Mouse (Mus musculus) forebrain, embryonic 10.5 days (tissue): ENCODE measurements around the gene Efnb2. TPM values are rescaled to one million over a fixed set of nuclear protein-coding genes. Genes with fewer than 3 reads are reported as not detected.

Experiments used
- DNase-seq: peaks from one replicate; pipeline ENCODE4 v3.0.0-alpha.2; 2017; ENCODE audit warnings: low spot score; ENCODE audit errors: extremely low spot score
- H3K27ac ChIP-seq: fragments of 300-500 bp; sonication (generic); 2 replicates; pipeline ENCODE4 v1.5.1; 2016; ENCODE audit warnings: mild to moderate bottlenecking
- H3K27me3 ChIP-seq: fragments of 300-500 bp; sonication (generic); 2 replicates; pipeline ENCODE4 v1.6.1; 2016; ENCODE audit warnings: mild to moderate bottlenecking; ENCODE audit not compliant: poor library complexity, severe bottlenecking
- H3K36me3 ChIP-seq: fragments of 300-500 bp; sonication (generic); replicated peaks from 2 replicates; pipeline ENCODE4 v1.6.1; 2016; ENCODE audit warnings: mild to moderate bottlenecking, moderate library complexity
- H3K4me1 ChIP-seq: fragments of 300-500 bp; sonication (generic); 2 replicates; pipeline ENCODE4 v1.6.1; 2016
- H3K4me3 ChIP-seq: fragments of 300-500 bp; sonication (generic); 2 replicates; pipeline ENCODE4 v1.5.1; 2016; ENCODE audit warnings: mild to moderate bottlenecking, moderate library complexity
- H3K9me3 ChIP-seq: fragments of 300-500 bp; sonication (generic); 2 replicates; pipeline ENCODE4 v1.6.1; 2016; ENCODE audit warnings: mild to moderate bottlenecking, moderate library complexity
- WGBS: fragments of 180-500 bp; shearing (Covaris S2); methylation state at CpG from one replicate; pipeline ENCODE4 v1.1.7; 2016; 5-methylcytosine and 5-hydroxymethylcytosine counted together
- polyA plus RNA-seq: library from polyadenylated mRNA; unstranded; fragments of >200 nt; fragmentation: Nextera tagmentation; extraction: Ambion mirVana; gene quantifications from 2 replicates; pipeline ENCODE4 v1.2.1, GENCODE M21; 2016

Efnb2 gene
- polyA plus RNA-seq, 1 experiment from 2014 or later = 28.7 TPM

DNA sequence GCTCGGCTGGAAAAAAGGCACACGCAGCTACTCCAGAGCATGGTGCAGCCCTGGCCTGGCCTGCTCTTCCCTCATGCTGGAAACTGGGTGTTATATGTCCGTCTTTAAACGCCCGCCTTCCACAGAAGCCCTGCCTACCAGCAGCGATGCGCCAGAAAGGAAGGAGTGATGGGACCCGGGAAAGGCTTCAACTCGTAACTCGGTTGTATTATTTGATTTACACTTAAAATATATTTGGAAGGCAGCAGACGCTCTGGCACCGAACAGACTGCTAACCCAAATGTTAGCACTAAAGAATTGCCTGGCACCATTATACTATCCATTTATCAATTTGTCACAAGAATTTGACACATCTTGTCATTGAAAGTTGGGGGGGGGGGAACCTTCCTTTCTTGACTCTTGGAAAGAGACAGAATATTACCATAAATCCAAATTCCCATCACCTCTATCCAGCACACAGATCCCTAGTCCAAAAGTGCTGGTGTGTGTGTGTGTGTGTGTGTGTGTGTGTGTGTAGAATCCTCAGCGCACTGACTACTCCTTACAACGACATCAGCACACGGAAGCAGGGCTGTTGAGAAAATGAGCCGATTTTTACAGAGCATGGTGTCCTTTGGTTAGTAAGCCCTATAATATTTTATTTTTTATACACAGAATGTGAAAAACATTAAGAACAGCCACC lies 39.7 kb downstream of the Efnb2 start:
- 0 out of 2 replicates have a peak, but pooled peaks cover 12% of the 10 kb centered on the region for H3K27me3 ChIP-seq
- peaks cover 55% of the 10 kb centered on the region for H3K4me1 ChIP-seq
- no peak overlapping the region for H3K27ac ChIP-seq
- H3K36me3 ChIP-seq = peaks cover 89% of the 10 kb centered on the region
- no peaks in the 10 kb centered on the region for H3K9me3 ChIP-seq
- H3K4me3 ChIP-seq = no peak overlapping the region
- 91% methylated on average over 16 of the region's 16 CpGs for WGBS
- DNase-seq = no peak

DNA sequence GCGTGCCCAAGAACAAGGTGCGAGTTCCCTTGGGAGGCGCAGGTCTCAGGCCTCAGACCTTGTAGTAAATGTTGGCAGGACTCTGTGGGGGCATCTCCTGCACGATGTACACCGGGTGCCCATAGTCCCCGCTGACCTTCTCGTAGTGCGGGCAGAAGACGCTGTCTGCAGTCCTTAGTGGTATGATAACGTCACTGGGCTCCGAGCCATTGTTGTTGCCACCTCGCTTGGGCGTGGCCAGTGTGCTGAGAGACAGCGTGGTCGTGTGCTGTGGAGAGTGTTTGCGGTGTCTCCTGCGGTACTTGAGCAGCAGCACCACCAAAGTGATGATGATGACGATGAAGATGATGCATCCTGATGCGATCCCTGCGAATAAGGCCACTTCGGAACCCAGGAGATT lies 40.5 kb downstream of the Efnb2 start:
- WGBS = 89% methylated on average over 21 of the region's 21 CpGs
- DNase-seq = no peak
- Histone ChIP-seq H3K27me3 (0 out of 2 replicates have a peak, but pooled peaks cover 12% of the 10 kb centered on the region), H3K4me1 (peaks cover 54% of the 10 kb centered on the region), H3K27ac (peak overlapping the region; percentile 67), H3K36me3 (peaks cover 83% of the 10 kb centered on the region), H3K4me3 (no peak overlapping the region), H3K9me3 (no peaks in the 10 kb centered on the region)

DNA sequence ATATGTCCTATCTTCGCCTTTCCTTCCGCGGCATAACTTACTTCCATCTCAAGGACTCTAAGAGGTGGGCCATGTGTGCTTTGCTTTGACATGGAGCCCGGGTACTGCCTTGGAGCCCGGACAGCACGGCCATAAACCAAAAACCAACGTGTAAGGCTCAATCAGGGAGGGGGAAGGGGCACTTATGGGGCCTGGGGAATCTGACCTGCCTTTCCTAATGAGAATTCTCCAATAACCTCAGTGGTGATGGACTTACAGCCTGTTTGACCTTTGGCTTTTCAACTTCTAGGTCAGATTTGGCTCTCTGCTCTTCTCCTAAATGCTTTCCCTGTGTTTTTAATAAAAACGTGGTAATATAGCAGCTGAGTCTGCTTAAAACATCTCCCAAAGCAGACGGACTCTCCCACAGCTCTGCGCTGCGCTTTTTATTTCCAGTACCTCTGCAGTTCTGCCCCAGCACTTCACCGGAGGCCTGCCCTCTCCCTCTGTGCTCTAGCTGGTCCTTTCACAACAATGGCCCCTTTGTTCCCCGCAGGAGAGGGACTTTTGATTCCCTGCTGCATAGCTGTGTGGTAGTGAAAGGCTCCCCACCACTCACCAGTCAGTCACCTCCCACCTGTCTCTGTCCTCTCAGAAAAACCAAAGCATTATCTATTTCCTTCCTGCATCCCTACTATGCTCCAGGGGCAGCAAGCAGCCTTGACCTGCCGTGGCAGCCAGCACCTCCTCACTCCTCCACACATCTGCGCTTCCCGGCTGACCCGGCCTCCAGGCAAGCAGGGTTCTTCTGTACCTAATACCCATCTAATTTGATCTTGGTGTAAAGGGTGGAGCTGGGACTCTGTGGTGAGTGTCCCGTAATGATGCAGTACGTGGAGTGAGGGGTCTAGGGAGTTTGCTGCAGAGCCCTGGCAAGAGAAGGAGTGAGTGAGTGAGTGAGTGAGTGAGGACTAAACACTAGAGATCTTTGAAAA lies 41.5 kb downstream of the Efnb2 start:
- 0 out of 2 replicates have a peak, but pooled peaks cover 12% of the 10 kb centered on the region for H3K27me3 ChIP-seq

DNA sequence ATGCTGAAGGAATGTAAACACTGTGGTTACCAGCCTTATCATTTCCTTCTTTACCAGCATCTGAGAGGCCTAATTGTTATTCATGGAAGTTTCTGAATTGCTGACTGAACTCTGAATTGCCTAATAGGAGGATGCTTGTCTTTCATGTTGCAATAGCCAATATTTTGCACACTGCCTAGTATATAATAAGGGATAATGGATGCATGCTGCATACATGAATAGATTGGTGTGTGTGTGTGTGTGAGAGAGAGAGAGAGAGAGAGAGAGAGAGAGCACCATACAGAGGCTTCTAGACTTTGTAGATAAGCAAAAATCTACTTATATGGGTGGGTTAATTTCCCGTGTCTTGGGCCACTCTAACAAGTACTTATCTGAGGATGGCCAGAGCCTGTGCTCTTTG lies 47.2 kb downstream of the Efnb2 start:
- no peak for DNase-seq
- H3K27me3 ChIP-seq = peaks cover 21% of the 10 kb centered on the region
- H3K9me3 ChIP-seq = no peaks in the 10 kb centered on the region
- H3K27ac ChIP-seq = no peak overlapping the region
- peaks cover 30% of the 10 kb centered on the region for H3K4me1 ChIP-seq
- H3K4me3 ChIP-seq = no peak overlapping the region
- H3K36me3 ChIP-seq = peaks cover 25% of the 10 kb centered on the region
- 90% methylated on average over 1 of the region's 1 CpGs for WGBS

More for the DNA sequence above, 41.5 kb downstream of the Efnb2 start:
- peak overlapping the region; percentile 67 for H3K27ac ChIP-seq
- DNase-seq = peak; percentile 50
- WGBS = 32% methylated on average over 19 of the region's 19 CpGs
- H3K9me3 ChIP-seq = no peaks in the 10 kb centered on the region
- no peak overlapping the region; the same call in 1 of the 2 replicates for H3K4me3 ChIP-seq
- peaks cover 45% of the 10 kb centered on the region for H3K4me1 ChIP-seq
- H3K36me3 ChIP-seq = peaks cover 80% of the 10 kb centered on the region

GRCm38 (mm10) chr8:8611928-8612327 lies 49.1 kb downstream of the Efnb2 start:
- no peaks in the 10 kb centered on the region for H3K9me3 ChIP-seq
- peaks cover 27% of the 10 kb centered on the region for H3K4me1 ChIP-seq
- WGBS = 79% methylated on average over 4 of the region's 4 CpGs
- no peak overlapping the region for H3K4me3 ChIP-seq
- no peak overlapping the region for H3K27ac ChIP-seq
- DNase-seq = no peak
- H3K27me3 ChIP-seq = peaks cover 21% of the 10 kb centered on the region
- peaks cover 6% of the 10 kb centered on the region for H3K36me3 ChIP-seq

DNA sequence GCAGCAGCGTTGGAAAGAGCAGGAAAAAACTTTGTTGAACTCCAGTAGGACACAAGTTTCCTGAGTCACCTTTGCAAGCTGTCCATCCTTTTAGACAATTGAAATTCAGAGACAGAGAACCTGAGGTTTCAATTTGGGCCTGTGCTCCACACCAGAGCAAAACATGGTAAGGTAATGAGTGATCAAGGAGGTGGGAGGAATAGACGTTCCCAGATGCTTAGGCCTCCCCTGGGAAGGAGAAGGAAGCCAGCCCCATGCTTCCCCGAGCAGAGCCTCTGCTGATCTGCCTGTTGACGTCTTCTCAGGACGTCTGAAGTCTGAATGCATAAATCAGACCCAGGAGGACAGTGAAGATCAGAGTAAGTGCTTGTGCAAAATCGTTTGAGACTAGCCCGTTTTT lies 51.3 kb downstream of the Efnb2 start:
- 19% methylated on average over 7 of the region's 7 CpGs for WGBS

GRCm38 (mm10) chr8:8609141-8609540 lies 51.9 kb downstream of the Efnb2 start:
- H3K36me3 ChIP-seq = no peaks in the 10 kb centered on the region
- no peak overlapping the region for H3K4me3 ChIP-seq
- H3K27me3 ChIP-seq = peaks cover 25% of the 10 kb centered on the region
- H3K4me1 ChIP-seq = peaks cover 20% of the 10 kb centered on the region
- H3K27ac ChIP-seq = 0 out of 2 replicates have a peak overlapping the region, but pooled peaks have one; percentile 32
- 10% methylated on average over 5 of the region's 5 CpGs for WGBS
- no peaks in the 10 kb centered on the region for H3K9me3 ChIP-seq
- DNase-seq = no peak

More for the DNA sequence above, 51.3 kb downstream of the Efnb2 start:
- H3K4me1 ChIP-seq = peaks cover 22% of the 10 kb centered on the region
- no peaks in the 10 kb centered on the region for H3K9me3 ChIP-seq
- no peak for DNase-seq
- no peaks in the 10 kb centered on the region for H3K36me3 ChIP-seq
- no peak overlapping the region for H3K4me3 ChIP-seq
- H3K27ac ChIP-seq = no peak overlapping the region
- H3K27me3 ChIP-seq = peaks cover 25% of the 10 kb centered on the region

GRCm38 (mm10) chr8:8605621-8606020 lies 55.4 kb downstream of the Efnb2 start:
- Histone ChIP-seq H3K27me3 (peaks cover 50% of the 10 kb centered on the region), H3K36me3 (no peaks in the 10 kb centered on the region), H3K4me3 (no peak overlapping the region), H3K4me1 (peaks cover 15% of the 10 kb centered on the region), H3K27ac (no peak overlapping the region), H3K9me3 (no peaks in the 10 kb centered on the region)
- DNase-seq = no peak
- WGBS = 85% methylated on average over 4 of the region's 4 CpGs

- 85% methylated on average over 6 of the region's 6 CpGs for WGBS
- no peaks in the 10 kb centered on the region for H3K9me3 ChIP-seq
- H3K27me3 ChIP-seq = peaks cover 41% of the 10 kb centered on the region
These were observed 57.2 kb downstream of the Efnb2 start for GRCm38 (mm10) chr8:8603875-8604274.

DNA sequence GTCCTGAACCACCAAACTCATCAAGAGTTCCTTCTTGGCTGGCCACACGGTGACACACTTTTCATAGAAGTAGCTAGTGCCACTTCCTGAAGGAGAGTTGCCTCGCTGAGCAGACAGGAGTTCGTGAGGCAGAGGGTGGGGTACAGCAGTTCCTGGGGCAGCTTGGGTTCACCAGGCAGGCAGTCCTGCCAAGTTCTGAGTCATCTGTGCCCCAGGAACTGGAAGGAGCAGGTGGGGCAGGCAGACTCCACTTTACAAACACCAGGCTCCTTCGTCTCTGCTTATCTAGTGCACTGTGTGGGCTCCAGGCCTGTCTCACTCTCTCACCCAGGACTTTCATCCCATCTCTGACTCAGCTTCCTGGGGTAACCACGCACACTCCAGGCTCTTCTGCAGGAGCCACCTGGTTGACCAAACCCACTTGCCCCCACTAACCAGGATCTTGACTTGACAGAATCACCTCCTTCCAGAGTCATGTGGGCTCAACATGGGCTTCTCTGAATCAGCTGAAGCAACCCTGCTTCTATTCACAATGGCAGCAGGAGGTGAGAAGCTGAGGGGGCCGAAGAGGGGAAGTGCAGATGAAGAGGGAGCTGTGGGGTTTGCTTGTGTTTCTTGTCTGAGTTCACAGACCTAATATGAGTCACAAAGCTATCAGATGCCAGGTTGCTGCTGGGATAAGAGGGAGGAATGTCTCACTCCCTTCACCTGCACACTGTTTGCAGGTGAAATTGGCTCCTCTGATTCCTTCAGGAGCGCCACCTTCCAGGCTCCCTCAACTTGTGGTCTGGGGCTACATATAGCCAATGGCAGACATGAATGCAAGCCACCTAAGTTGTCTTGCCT lies 58.2 kb downstream of the Efnb2 start:
- Histone ChIP-seq H3K4me1 (peaks cover 8% of the 10 kb centered on the region), H3K4me3 (no peak overlapping the region), H3K27me3 (peaks cover 51% of the 10 kb centered on the region), H3K36me3 (no peaks in the 10 kb centered on the region), H3K9me3 (no peaks in the 10 kb centered on the region), H3K27ac (no peak overlapping the region)
- 85% methylated on average over 7 of the region's 7 CpGs for WGBS
- no peak for DNase-seq

More at GRCm38 (mm10) chr8:8603875-8604274, 57.2 kb downstream of the Efnb2 start:
- Histone ChIP-seq H3K4me1 (peaks cover under 1% of the 10 kb centered on the region), H3K4me3 (no peak overlapping the region), H3K36me3 (no peaks in the 10 kb centered on the region), H3K27ac (no peak overlapping the region)
- DNase-seq = no peak

GRCm38 (mm10) chr8:8599931-8600330 lies 61.1 kb downstream of the Efnb2 start:
- 91% methylated on average over 7 of the region's 7 CpGs for WGBS
- no peak for DNase-seq
- Histone ChIP-seq H3K27me3 (peaks cover 76% of the 10 kb centered on the region), H3K4me1 (peaks cover 21% of the 10 kb centered on the region), H3K9me3 (no peaks in the 10 kb centered on the region), H3K4me3 (no peak overlapping the region), H3K36me3 (no peaks in the 10 kb centered on the region), H3K27ac (no peak overlapping the region)

DNA sequence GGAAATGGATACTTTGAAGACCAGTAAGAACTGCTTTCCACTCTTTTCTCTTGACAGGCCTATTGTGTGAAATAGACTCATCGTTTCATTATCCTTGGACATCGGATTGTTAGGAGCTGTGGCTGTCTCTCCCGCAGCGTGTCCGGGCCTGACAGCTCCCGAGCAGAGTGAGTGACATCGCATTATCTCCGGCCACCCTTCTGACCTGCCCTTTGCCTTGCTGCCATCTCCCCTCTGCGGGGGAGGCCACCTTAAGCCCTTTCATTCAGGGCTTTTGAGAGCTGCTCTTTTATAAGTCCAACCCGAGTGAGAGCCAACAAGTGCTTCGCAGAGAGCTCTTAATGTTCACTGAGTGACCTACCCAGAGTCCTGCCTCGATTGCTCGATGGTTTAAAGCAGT lies 63.6 kb downstream of the Efnb2 start:
- no peaks in the 10 kb centered on the region for H3K36me3 ChIP-seq
- H3K9me3 ChIP-seq = no peaks in the 10 kb centered on the region
- WGBS = 9% methylated on average over 13 of the region's 13 CpGs
- DNase-seq = no peak
- H3K4me1 ChIP-seq = peaks cover 21% of the 10 kb centered on the region
- no peak overlapping the region for H3K4me3 ChIP-seq
- H3K27ac ChIP-seq = no peak overlapping the region
- H3K27me3 ChIP-seq = peaks cover 70% of the 10 kb centered on the region
